Mouse (Mus musculus) olfactory bulb, adult 2 months (tissue): Measurements from ENCODE around the gene Zfp414.

Source experiments
- CTCF ChIP-seq: fragments of 200-500 bp; IDR thresholded peaks from 2 replicates; pipeline ENCODE4 v1.5.1; 2012; ENCODE audit warnings: low read depth, mild to moderate bottlenecking, low read length, moderate library complexity; ENCODE audit not compliant: insufficient read depth
- POLR2A ChIP-seq: fragments of 200-500 bp; IDR thresholded peaks from 2 replicates; pipeline ENCODE4 v1.6.1; 2012; ENCODE audit warnings: mild to moderate bottlenecking, low read depth, low read length, moderate library complexity; ENCODE audit not compliant: insufficient read depth

- TF ChIP-seq CTCF (no peak), POLR2A (no peak)
Observed at GRCm38 (mm10) chr17:33645073-33645472, 16.2 kb downstream of the Zfp414 start.
